Mouse (Mus musculus) spleen, adult 2 months (tissue): ENCODE data around the gene Rptor. TPM values are rescaled to one million over a fixed set of nuclear protein-coding genes. Genes with fewer than 3 reads are reported as not detected.

Source experiments
- DNase-seq, 2 experiments: peaks; one replicate each; pipeline versions ENCODE4 v3.0.0 to v3.0.0-alpha.2; 2012 to 2021; ENCODE audit warnings: low spot score in 2 of 2, low read depth in 1 of 2
- H3K27ac ChIP-seq: fragments of 200-500 bp; 2 replicates; pipeline ENCODE4 v1.5.1; 2012; ENCODE audit warnings: low read length, inconsistent platforms; ENCODE audit not compliant: insufficient read depth
- H3K27me3 ChIP-seq: fragments of 200-500 bp; 2 replicates; pipeline ENCODE4 v1.6.1; 2012; ENCODE audit warnings: mild to moderate bottlenecking, moderate library complexity, low read length, inconsistent platforms; ENCODE audit not compliant: control insufficient read depth, insufficient read depth
- H3K36me3 ChIP-seq: fragments of 200-500 bp; 2 replicates; pipeline ENCODE4 v1.6.1; 2012; ENCODE audit warnings: mild to moderate bottlenecking, low read length, inconsistent platforms; ENCODE audit not compliant: control insufficient read depth, insufficient read depth
- H3K4me1 ChIP-seq: fragments of 200-500 bp; 2 replicates; pipeline ENCODE4 v1.6.1; 2011; ENCODE audit warnings: inconsistent platforms; ENCODE audit not compliant: control insufficient read depth, insufficient read depth, insufficient read length
- H3K4me3 ChIP-seq: fragments of 200-500 bp; 2 replicates; pipeline ENCODE4 v1.5.1; 2011; ENCODE audit warnings: mild to moderate bottlenecking, inconsistent platforms; ENCODE audit not compliant: insufficient read depth, insufficient read length; ENCODE audit errors: extremely low read depth
- CTCF ChIP-seq: fragments of 200-500 bp; IDR thresholded peaks from 2 replicates; pipeline ENCODE4 v1.5.1; 2011; ENCODE audit warnings: mild to moderate bottlenecking, inconsistent platforms; ENCODE audit not compliant: insufficient read depth, insufficient read length, insufficient replicate concordance; ENCODE audit errors: extremely low read depth
- POLR2A ChIP-seq: fragments of 200-500 bp; IDR thresholded peaks from 2 replicates; pipeline ENCODE4 v1.6.1; 2011; ENCODE audit warnings: low read depth, low read length, inconsistent platforms
- WGBS: fragments of 180-500 bp; shearing (Covaris S2); methylation state at CpG from one replicate; pipeline ENCODE4 v1.1.7; 2018; 5-methylcytosine and 5-hydroxymethylcytosine counted together
- polyA plus RNA-seq: library from polyadenylated mRNA; depleted of rRNA; stranded (reverse); fragments of >200 nt; gene quantifications from 2 replicates; pipeline ENCODE4 v1.2.3, GENCODE M21; 2012

The Rptor gene
- polyA plus RNA-seq, 1 experiment, result 18.0 TPM

DNA sequence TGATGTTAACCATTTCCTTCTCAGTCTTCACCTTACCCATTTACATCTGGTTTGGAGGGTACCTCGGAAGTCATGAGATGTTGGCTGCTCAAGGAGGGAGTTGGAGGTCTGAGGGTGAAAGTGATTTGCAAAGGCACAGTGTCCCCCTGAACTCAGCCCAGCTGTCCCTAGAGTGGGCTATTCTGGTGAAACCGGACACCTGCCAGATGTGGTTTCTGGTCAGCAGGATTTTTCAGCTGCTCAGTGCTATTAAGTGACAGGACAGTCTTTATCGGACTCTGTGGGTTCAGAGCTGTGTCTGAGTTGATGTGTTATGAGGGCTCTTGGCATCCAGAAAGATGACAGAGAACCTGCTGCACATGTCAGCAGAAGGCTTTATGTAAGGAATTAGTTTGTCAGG lies 18.6 kb downstream of the Rptor start:
- no peaks in the 10 kb centered on the region for H3K36me3 ChIP-seq
- DNase-seq, result no peak
- H3K4me1 ChIP-seq, result 0 out of 2 replicates have a peak, but pooled peaks cover 2% of the 10 kb centered on the region
- H3K27ac ChIP-seq, result no peak overlapping the region
- H3K4me3 ChIP-seq, result no peak overlapping the region
- 92% methylated on average over 3 of the region's 3 CpGs for WGBS
- no peaks in the 10 kb centered on the region for H3K27me3 ChIP-seq
- TF ChIP-seq CTCF (no peak), POLR2A (no peak)

GRCm38 (mm10) chr11:119623800-119624199 lies 21.1 kb downstream of the Rptor start:
- DNase-seq, result no peak
- H3K4me1 ChIP-seq, result 0 out of 2 replicates have a peak, but pooled peaks cover 2% of the 10 kb centered on the region
- no peak for TF ChIP-seq POLR2A
- no peak for TF ChIP-seq CTCF
- no peaks in the 10 kb centered on the region for H3K36me3 ChIP-seq
- no peak overlapping the region for H3K27ac ChIP-seq
- 85% methylated on average over 8 of the region's 8 CpGs for WGBS
- H3K4me3 ChIP-seq, result no peak overlapping the region
- no peaks in the 10 kb centered on the region for H3K27me3 ChIP-seq

- 0 out of 2 replicates have a peak, but pooled peaks cover 2% of the 10 kb centered on the region for H3K4me1 ChIP-seq
- no peak overlapping the region for H3K27ac ChIP-seq
- no peak for DNase-seq
- no peaks in the 10 kb centered on the region for H3K27me3 ChIP-seq
- WGBS, result 91% methylated on average over 4 of the region's 4 CpGs
- H3K4me3 ChIP-seq, result no peak overlapping the region
- H3K36me3 ChIP-seq, result no peaks in the 10 kb centered on the region
- TF ChIP-seq CTCF, result no peak
- TF ChIP-seq POLR2A, result no peak
Observed at GRCm38 (mm10) chr11:119624401-119624800, 21.7 kb downstream of the Rptor start.

- Histone ChIP-seq H3K4me3 (no peak overlapping the region), H3K27me3 (no peaks in the 10 kb centered on the region), H3K27ac (no peak overlapping the region), H3K4me1 (0 out of 2 replicates have a peak, but pooled peaks cover 2% of the 10 kb centered on the region), H3K36me3 (no peaks in the 10 kb centered on the region)
- no peak for TF ChIP-seq CTCF
- 43% methylated on average over 3 of the region's 3 CpGs for WGBS
- no peak for DNase-seq
Observed at GRCm38 (mm10) chr11:119624955-119625354, 22.2 kb downstream of the Rptor start.

GRCm38 (mm10) chr11:119625476-119625875 lies 22.8 kb downstream of the Rptor start:
- Histone ChIP-seq H3K27ac (no peak overlapping the region), H3K36me3 (no peaks in the 10 kb centered on the region), H3K27me3 (no peaks in the 10 kb centered on the region), H3K4me1 (0 out of 2 replicates have a peak, but pooled peaks cover 2% of the 10 kb centered on the region), H3K4me3 (no peak overlapping the region)
- no peak for DNase-seq
- no peak for TF ChIP-seq CTCF
- no peak for TF ChIP-seq POLR2A
- 93% methylated on average over 6 of the region's 6 CpGs for WGBS

DNA sequence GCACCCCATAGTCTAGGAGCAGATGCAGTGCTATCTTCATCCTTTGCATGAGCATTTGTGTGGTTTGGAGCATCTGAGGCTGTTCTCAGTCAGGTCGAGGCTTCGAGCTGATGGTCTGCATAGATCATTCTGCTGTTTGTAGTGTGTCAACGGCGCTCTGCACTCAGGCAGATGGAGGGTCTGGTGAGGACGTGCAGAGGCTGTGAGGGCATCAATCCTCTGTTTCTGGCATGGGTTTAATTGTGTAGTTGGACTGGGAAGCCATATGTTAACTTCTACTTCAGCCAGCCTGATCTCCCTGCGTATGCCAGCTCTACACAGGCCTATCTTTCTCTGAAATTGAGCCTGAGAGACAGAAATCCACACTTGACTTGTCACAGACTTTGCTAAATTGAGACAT lies 23.2 kb downstream of the Rptor start:
- H3K36me3 ChIP-seq, result no peaks in the 10 kb centered on the region
- no peak overlapping the region for H3K4me3 ChIP-seq
- WGBS, result 90% methylated on average over 6 of the region's 6 CpGs
- TF ChIP-seq POLR2A (no peak), CTCF (no peak)
- H3K27me3 ChIP-seq, result no peaks in the 10 kb centered on the region
- no peak for DNase-seq
- H3K4me1 ChIP-seq, result 0 out of 2 replicates have a peak, but pooled peaks cover 2% of the 10 kb centered on the region
- no peak overlapping the region for H3K27ac ChIP-seq

GRCm38 (mm10) chr11:119627243-119627642 lies 24.5 kb downstream of the Rptor start:
- Histone ChIP-seq H3K27ac (no peak overlapping the region), H3K36me3 (no peaks in the 10 kb centered on the region), H3K4me3 (no peak overlapping the region), H3K27me3 (no peaks in the 10 kb centered on the region), H3K4me1 (no peaks in the 10 kb centered on the region)
- WGBS, result 67% methylated on average over 3 of the region's 3 CpGs
- no peak for TF ChIP-seq POLR2A
- TF ChIP-seq CTCF, result no peak
- DNase-seq, result no peak
